Mouse (Mus musculus) midbrain, embryonic 11.5 days (tissue): Measurements from ENCODE around the gene Cgas. TPM values are rescaled to one million over a fixed set of nuclear protein-coding genes. Genes with fewer than 3 reads are reported as not detected.

ENCODE experiments used
- ATAC-seq: fragments of 200-750 bp; cut with Nextera tagmentation; 2 replicates; pipeline ENCODE4 v1.8.0; 2017; ENCODE audit warnings: moderate TSS enrichment, moderate library complexity; ENCODE audit not compliant: low FRiP score
- DNase-seq: peaks from one replicate; pipeline ENCODE4 v3.0.0; 2015; ENCODE audit warnings: low spot score; ENCODE audit errors: missing footprints
- H3K27ac ChIP-seq: fragments of 300-500 bp; sonication (generic); 2 replicates; pipeline ENCODE4 v1.5.1; 2014; ENCODE audit warnings: low read depth, low read length
- H3K27me3 ChIP-seq: fragments of 300-500 bp; sonication (generic); 2 replicates; pipeline ENCODE4 v1.6.1; 2014; ENCODE audit warnings: mild to moderate bottlenecking, low read length, moderate library complexity, mixed read lengths; ENCODE audit not compliant: control insufficient read depth, insufficient read depth
- H3K36me3 ChIP-seq: fragments of 300-500 bp; sonication (generic); 2 replicates; pipeline ENCODE4 v1.6.1; 2014; ENCODE audit warnings: mild to moderate bottlenecking, low read length, moderate library complexity, mixed read lengths; ENCODE audit not compliant: control insufficient read depth, insufficient read depth
- H3K4me1 ChIP-seq: fragments of 300-500 bp; sonication (generic); 2 replicates; pipeline ENCODE4 v1.6.1; 2014; ENCODE audit warnings: low read length; ENCODE audit not compliant: control insufficient read depth, insufficient read depth
- H3K4me2 ChIP-seq: fragments of 300-500 bp; sonication (generic); 2 replicates; pipeline ENCODE4 v1.6.1; 2014; ENCODE audit warnings: mild to moderate bottlenecking, moderate library complexity
- H3K4me3 ChIP-seq: fragments of 300-500 bp; sonication (generic); 2 replicates; pipeline ENCODE4 v1.5.1; 2014; ENCODE audit warnings: low read depth, low read length
- H3K9ac ChIP-seq: fragments of 300-500 bp; sonication (generic); 2 replicates; pipeline ENCODE4 v1.6.1; 2014; ENCODE audit warnings: low read length
- H3K9me3 ChIP-seq: fragments of 300-500 bp; sonication (generic); 2 replicates; pipeline ENCODE4 v1.6.1; 2016; ENCODE audit warnings: low read length; ENCODE audit not compliant: control insufficient read depth
- WGBS: fragments of 180-500 bp; shearing (Covaris S2); extraction: QIAGEN DNeasy Blood & Tissue Kit; methylation state at CpG from one replicate; pipeline ENCODE4 v1.1.7; 2014; 5-methylcytosine and 5-hydroxymethylcytosine counted together
- polyA plus RNA-seq: library from polyadenylated mRNA; unstranded; fragments of >200 nt; fragmentation: Nextera tagmentation; extraction: Ambion mirVana; gene quantifications from 2 replicates; pipeline ENCODE4 v1.2.1, GENCODE M21; 2014

Cgas gene
- polyA plus RNA-seq, 1 experiment from 2014 or later, result 0.51 TPM

DNA sequence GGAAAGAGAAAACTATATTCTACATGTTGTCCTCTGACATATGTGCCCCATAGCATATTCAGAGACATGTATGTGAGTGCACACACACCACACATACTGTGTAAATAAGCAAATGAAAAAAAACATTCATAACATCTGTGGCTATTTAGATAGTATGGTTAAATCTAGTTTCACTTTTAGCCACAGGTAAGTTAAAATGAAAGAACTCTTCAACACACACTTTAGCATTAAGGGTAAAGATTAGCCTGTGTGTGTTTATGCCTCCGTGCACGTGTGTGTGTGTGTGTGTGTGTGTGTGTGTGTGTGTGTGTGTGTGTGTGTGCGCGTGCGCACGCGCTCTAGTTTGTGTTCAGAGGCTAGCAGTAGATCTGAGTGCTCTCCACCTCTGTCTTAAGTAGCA lies 41.4 kb downstream of the Cgas start:
- no peak overlapping the region for H3K4me2 ChIP-seq
- H3K36me3 ChIP-seq, result no peaks in the 10 kb centered on the region
- ATAC-seq (no peak), DNase-seq (no peak)
- H3K4me3 ChIP-seq, result no peak overlapping the region
- 94% methylated on average over 7 of the region's 7 CpGs for WGBS
- H3K9ac ChIP-seq, result no peak overlapping the region
- H3K9me3 ChIP-seq, result no peaks in the 10 kb centered on the region
- H3K27ac ChIP-seq, result no peak overlapping the region
- H3K4me1 ChIP-seq, result no peaks in the 10 kb centered on the region
- H3K27me3 ChIP-seq, result peaks cover 10% of the 10 kb centered on the region

DNA sequence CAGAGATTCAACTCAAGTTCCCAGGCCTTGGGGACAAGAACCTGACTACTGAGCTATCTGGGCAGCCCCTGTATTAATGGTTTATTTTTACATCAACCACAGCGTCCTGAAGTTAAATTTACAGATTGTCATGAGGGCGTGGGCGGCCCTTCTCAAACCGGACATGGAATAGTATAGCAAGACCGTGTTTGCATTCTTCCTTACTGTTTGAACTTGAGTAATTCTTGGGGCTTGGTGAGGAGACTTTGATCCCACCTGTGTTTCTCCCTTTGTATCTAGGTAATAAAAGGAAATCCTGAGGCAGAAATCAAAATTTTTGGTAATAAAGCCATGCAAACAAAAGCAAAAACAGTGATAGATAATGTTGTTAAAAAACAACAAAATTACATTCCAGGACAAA lies 42.5 kb downstream of the Cgas start:
- Histone ChIP-seq H3K9ac (no peak overlapping the region), H3K4me3 (no peak overlapping the region), H3K27ac (no peak overlapping the region), H3K4me2 (no peak overlapping the region), H3K36me3 (no peaks in the 10 kb centered on the region), H3K9me3 (no peaks in the 10 kb centered on the region), H3K4me1 (no peaks in the 10 kb centered on the region), H3K27me3 (peaks cover 20% of the 10 kb centered on the region)
- 87% methylated on average over 5 of the region's 5 CpGs for WGBS
- no peak for DNase-seq
- ATAC-seq, result no peak

DNA sequence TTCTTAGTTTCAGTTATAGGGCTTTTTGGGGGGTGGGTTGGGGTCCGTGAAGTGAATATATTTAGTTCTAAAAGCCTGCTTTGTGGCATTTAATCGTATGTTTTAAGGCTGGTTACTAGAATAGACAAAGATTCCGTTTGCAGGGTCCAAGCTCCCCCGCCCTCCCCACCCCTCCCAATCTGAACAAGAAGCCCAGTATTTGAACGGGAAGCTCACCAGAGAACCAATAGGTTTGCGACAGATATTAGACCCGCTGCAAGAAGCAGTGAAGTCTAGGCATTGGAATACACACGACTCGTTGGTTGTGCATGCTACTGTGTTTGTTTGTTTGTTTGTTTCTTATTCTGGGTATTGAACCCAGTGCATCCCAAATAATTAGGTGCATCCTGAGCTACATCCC lies 46.5 kb downstream of the Cgas start:
- no peaks in the 10 kb centered on the region for H3K36me3 ChIP-seq
- no peak overlapping the region for H3K4me2 ChIP-seq
- H3K27ac ChIP-seq, result no peak overlapping the region
- H3K9me3 ChIP-seq, result no peaks in the 10 kb centered on the region
- no peak overlapping the region for H3K4me3 ChIP-seq
- H3K27me3 ChIP-seq, result peaks cover 41% of the 10 kb centered on the region
- 65% methylated on average over 9 of the region's 9 CpGs for WGBS
- DNase-seq (no peak), ATAC-seq (no peak)
- H3K4me1 ChIP-seq, result no peaks in the 10 kb centered on the region
- no peak overlapping the region for H3K9ac ChIP-seq

DNA sequence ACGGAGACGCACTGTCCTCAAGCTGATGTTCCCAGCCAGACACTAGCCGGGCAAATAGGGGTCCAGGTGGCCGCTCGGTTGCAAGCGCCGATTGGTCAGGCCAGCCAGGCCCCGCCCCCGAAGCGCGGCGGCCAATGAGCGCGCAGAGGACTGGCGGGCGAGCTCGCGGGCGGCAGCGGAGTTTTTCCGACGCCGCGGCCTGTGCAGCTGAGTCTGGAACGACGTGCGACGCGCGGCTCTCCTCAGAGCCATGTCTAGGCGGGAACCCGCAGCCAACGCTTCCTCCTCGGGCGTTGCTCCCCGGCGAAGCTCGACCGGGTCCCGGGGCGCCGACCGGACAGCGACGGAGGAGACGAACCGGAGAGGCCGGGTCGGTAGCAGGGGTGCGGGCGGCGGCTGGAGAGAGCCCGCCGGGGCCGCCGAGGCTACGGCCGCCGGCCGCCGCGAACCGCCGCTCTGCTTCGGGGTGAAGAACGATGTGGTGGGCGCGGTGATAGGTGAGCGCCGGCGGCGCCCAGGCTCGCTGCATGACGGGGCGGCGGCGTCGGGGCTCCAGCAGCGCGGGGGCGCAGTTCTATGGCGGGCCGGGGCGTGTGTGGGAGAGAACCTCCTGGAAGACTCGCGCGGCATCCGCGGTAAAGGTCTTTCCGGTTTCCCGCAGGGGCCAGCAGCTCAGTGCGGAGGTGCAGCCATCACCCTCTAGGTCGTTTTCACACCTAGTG lies 47.2 kb downstream of the Cgas start, which contains the start of gene Ddx43:
TSS of gene Ddx43 (plus strand) at position 148 of the 722 bp plus-strand sequence.
- ATAC-seq (peak; percentile 98), DNase-seq (peak; percentile 96)
- H3K4me3 ChIP-seq, result peak within 1 kb of the TSS; percentile 32
- H3K4me2 ChIP-seq, result peak within 1 kb of the TSS; percentile 40
- H3K4me1 ChIP-seq, result no peaks in the 10 kb centered on the region
- WGBS, result 5% methylated on average over 93 of the region's 93 CpGs
- H3K9ac ChIP-seq, result no peak within 1 kb of the TSS
- no peak within 1 kb of the TSS for H3K27ac ChIP-seq
- H3K27me3 ChIP-seq, result peaks cover 41% of the 10 kb centered on the region
- H3K9me3 ChIP-seq, result no peaks in the 10 kb centered on the region
- no peaks in the 10 kb centered on the region for H3K36me3 ChIP-seq

DNA sequence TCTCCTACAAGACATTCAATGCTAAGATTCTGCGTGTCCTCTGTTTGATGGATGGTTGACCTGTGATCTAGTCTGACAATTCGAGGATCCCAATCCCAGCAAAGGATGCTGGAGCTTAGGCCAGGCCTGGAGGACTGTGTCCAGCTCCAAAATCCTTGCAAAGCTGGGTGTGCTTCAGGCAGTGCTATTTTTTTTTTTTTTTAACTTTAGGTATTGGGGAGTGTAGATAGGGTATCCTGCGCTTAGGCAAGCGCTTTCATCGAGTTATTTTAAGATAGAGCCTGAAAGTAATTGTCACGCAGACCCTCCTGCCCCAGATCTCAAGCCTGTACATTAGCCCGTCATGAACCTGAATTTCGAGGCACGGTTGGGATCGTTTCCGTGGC lies 47.8 kb downstream of the Cgas start:
- no peak for DNase-seq
- WGBS, result 35% methylated on average over 11 of the region's 11 CpGs
- no peak overlapping the region; the same call in 1 of the 2 replicates for H3K4me2 ChIP-seq

DNA sequence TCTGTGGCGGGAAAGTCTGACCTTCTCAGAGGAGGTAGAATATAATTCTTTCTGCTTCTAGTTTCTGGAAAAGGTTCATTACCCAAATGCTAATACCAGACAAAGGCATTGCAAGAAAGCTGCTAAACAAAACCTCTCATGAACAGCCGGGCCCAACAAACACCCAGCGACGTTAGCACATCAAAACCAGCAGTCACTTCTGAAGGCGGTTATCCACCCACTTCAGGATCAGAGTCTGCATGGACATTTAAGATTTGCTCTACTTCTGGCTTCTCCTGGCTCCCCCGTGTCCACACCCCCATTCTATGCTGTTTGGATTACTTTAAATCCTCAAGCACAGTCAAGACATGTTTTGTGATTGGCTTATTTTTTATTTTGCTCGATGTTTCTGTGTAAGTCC lies 48.4 kb downstream of the Cgas start:
- no peaks in the 10 kb centered on the region for H3K9me3 ChIP-seq
- ATAC-seq (no peak), DNase-seq (no peak)
- no peak overlapping the region for H3K4me3 ChIP-seq
- peaks cover 41% of the 10 kb centered on the region for H3K27me3 ChIP-seq
- WGBS, result 68% methylated on average over 7 of the region's 7 CpGs
- H3K4me1 ChIP-seq, result no peaks in the 10 kb centered on the region
- H3K4me2 ChIP-seq, result no peak overlapping the region
- H3K27ac ChIP-seq, result no peak overlapping the region
- no peak overlapping the region for H3K9ac ChIP-seq
- no peaks in the 10 kb centered on the region for H3K36me3 ChIP-seq

More for the DNA sequence above, 47.8 kb downstream of the Cgas start:
- Histone ChIP-seq H3K27me3 (peaks cover 41% of the 10 kb centered on the region), H3K9me3 (no peaks in the 10 kb centered on the region), H3K27ac (no peak overlapping the region), H3K36me3 (no peaks in the 10 kb centered on the region), H3K9ac (no peak overlapping the region), H3K4me3 (peak overlapping the region; percentile 32; the same call in 1 of the 2 replicates), H3K4me1 (no peaks in the 10 kb centered on the region)
- ATAC-seq, result no peak

DNA sequence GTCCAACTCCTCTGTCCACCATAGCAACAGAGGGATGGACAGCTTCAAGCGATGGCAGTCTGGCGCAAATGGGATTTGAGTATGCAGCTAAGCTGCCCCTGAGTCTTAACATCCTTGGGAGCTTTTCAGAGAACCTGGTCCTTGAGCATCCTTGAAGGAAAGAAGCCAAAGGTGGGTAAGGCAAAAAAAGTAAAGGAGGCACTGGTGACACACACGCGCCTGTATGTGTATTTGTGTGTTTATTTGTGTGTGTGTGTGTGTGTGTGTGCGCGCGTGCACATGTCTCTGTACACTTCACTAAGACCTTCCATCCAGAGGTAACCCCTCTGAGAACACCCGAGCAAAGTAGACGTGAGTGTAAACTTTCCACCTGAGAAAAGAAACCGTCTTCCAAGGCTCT lies 49.3 kb downstream of the Cgas start:
- Histone ChIP-seq H3K27me3 (peaks cover 41% of the 10 kb centered on the region), H3K9ac (no peak overlapping the region), H3K4me2 (no peak overlapping the region), H3K27ac (no peak overlapping the region), H3K9me3 (no peaks in the 10 kb centered on the region), H3K36me3 (no peaks in the 10 kb centered on the region), H3K4me3 (no peak overlapping the region), H3K4me1 (no peaks in the 10 kb centered on the region)
- no peak for ATAC-seq
- no peak for DNase-seq
- 88% methylated on average over 10 of the region's 10 CpGs for WGBS

DNA sequence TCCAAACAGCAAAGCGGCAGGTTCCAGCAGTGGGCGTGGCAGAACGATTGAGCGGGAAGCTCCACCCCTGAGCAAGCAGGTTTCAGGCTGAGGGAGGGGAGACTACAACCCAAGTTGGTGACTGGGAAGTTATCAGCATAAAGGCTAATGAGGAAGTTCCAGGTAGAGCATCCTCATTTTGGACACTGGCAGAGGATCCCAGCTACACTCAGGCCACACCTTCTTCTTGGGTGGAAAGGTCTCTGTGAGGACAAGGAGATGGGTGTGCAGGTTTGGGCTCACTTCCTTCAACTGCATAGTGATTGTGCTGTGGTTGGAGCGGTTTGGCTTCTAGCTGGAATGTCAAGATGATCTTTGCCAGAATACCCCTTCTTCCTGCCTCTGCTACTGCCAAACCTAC lies 53.1 kb downstream of the Cgas start:
- H3K4me2 ChIP-seq, result no peak overlapping the region
- H3K27ac ChIP-seq, result no peak overlapping the region
- no peaks in the 10 kb centered on the region for H3K9me3 ChIP-seq
- H3K36me3 ChIP-seq, result no peaks in the 10 kb centered on the region
- H3K27me3 ChIP-seq, result peaks cover 15% of the 10 kb centered on the region
- ATAC-seq (no peak), DNase-seq (no peak)
- H3K4me3 ChIP-seq, result no peak overlapping the region
- no peak overlapping the region for H3K9ac ChIP-seq
- H3K4me1 ChIP-seq, result no peaks in the 10 kb centered on the region
- WGBS, result 67% methylated on average over 5 of the region's 5 CpGs

DNA sequence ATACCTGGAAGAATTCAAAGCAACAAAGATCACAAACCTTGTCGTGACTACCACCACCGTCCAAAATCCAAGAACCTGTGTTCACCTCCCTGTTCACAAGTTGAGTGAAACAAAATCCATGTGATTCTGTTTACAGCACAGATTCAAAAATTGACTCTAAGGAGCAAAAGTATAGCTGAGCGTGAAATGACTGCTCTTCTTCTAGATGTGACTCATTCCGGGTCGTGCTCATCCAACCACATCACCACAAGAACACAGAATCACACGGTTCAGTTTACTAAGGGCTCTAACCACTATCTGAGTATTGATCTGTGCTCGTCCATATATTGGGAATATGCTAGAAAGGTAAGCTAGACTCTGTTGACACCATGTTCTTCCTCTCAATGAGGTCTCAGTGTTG lies 56.1 kb downstream of the Cgas start:
- H3K4me3 ChIP-seq, result no peak overlapping the region
- no peaks in the 10 kb centered on the region for H3K9me3 ChIP-seq
- no peak for DNase-seq
- no peak for ATAC-seq
- H3K36me3 ChIP-seq, result no peaks in the 10 kb centered on the region
- WGBS, result 86% methylated on average over 7 of the region's 7 CpGs
- no peak overlapping the region for H3K9ac ChIP-seq
- H3K27ac ChIP-seq, result no peak overlapping the region
- H3K4me1 ChIP-seq, result no peaks in the 10 kb centered on the region
- H3K4me2 ChIP-seq, result no peak overlapping the region
- no peaks in the 10 kb centered on the region for H3K27me3 ChIP-seq
